Mouse (Mus musculus) midbrain, embryonic 15.5 days (tissue): ENCODE measurements around the gene Slc25a28. TPM values are rescaled to one million over a fixed set of nuclear protein-coding genes. Genes with fewer than 3 reads are reported as not detected.

Experiments
- ATAC-seq: fragments of 200-750 bp; cut with Nextera tagmentation; replicated peaks from 2 replicates; pipeline ENCODE4 v1.8.0; 2017; ENCODE audit warnings: moderate TSS enrichment
- H3K27ac ChIP-seq: fragments of 300-500 bp; sonication (generic); 2 replicates; pipeline ENCODE4 v1.5.1; 2015; ENCODE audit warnings: mild to moderate bottlenecking, inconsistent platforms
- H3K27me3 ChIP-seq: fragments of 300-500 bp; sonication (generic); replicated peaks from 2 replicates; pipeline ENCODE4 v1.6.1; 2015; ENCODE audit warnings: inconsistent platforms
- H3K36me3 ChIP-seq: fragments of 300-500 bp; sonication (generic); replicated peaks from 2 replicates; pipeline ENCODE4 v1.6.1; 2015; ENCODE audit warnings: inconsistent platforms
- H3K4me1 ChIP-seq: fragments of 300-500 bp; sonication (generic); 2 replicates; pipeline ENCODE4 v1.6.1; 2015; ENCODE audit warnings: inconsistent platforms
- H3K4me2 ChIP-seq: fragments of 300-500 bp; sonication (generic); 2 replicates; pipeline ENCODE4 v1.6.1; 2015; ENCODE audit warnings: inconsistent platforms, mild to moderate bottlenecking, moderate library complexity
- H3K4me3 ChIP-seq: fragments of 300-500 bp; sonication (generic); 2 replicates; pipeline ENCODE4 v1.5.1; 2015; ENCODE audit warnings: mild to moderate bottlenecking, inconsistent platforms
- H3K9ac ChIP-seq: fragments of 300-500 bp; sonication (generic); 2 replicates; pipeline ENCODE4 v1.6.1; 2015; ENCODE audit warnings: mild to moderate bottlenecking, inconsistent platforms
- H3K9me3 ChIP-seq: fragments of 300-500 bp; sonication (generic); 2 replicates; pipeline ENCODE4 v1.6.1; 2016; ENCODE audit warnings: inconsistent platforms
- WGBS: fragments of 180-500 bp; shearing (Covaris S2); methylation state at CpG from one replicate; pipeline ENCODE4 v1.1.7; 2015; ENCODE audit warnings: mixed read lengths; 5-methylcytosine and 5-hydroxymethylcytosine counted together
- polyA plus RNA-seq: library from polyadenylated mRNA; unstranded; fragments of >200 nt; fragmentation: Nextera tagmentation; extraction: Ambion mirVana; gene quantifications from 2 replicates; pipeline ENCODE4 v1.2.1, GENCODE M21; 2015

The Slc25a28 gene
- polyA plus RNA-seq, 1 experiment from 2014 or later, result 14.4 TPM

DNA sequence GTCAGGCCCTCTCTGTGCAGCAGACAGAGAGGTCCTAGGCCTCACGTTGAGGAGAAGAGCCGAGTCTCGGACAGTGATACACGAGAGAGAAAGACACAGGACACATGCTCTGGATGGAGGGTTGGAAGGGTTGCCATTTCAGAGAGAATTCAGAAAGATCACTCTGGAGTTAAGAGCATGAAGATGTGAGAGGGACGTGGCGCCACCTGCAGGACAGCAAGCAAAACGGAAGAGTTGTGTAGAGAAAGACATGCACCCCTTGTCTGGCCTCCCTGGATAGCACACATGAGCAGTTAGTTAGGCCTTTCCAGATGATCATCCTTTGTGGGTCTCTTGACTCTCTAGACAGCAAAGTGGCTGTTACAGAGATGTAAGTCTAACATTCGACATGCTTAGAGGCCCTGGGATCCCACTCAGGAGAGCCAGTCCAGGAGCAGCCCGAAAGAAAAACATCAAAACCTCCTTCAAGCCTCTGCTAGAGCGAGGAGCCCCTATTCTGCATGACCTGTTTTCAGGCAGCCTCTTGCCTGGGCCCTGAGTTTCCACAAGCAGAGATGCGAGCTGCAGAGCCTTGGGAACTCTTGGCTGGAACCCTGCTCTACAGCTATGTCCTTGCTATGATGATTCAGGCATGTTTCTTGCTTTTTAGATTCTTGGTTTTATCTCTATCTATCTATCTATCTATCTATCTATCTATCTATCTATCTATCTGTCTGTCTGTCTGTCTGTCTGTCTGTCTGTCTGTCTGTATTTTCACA, 18.8 kb downstream of the Slc25a28 start:
- no peaks in the 10 kb centered on the region for H3K9me3 ChIP-seq
- 42% methylated on average over 11 of the region's 11 CpGs for WGBS
- 0 out of 2 replicates have a peak, but pooled peaks have one; percentile 14 for ATAC-seq

DNA sequence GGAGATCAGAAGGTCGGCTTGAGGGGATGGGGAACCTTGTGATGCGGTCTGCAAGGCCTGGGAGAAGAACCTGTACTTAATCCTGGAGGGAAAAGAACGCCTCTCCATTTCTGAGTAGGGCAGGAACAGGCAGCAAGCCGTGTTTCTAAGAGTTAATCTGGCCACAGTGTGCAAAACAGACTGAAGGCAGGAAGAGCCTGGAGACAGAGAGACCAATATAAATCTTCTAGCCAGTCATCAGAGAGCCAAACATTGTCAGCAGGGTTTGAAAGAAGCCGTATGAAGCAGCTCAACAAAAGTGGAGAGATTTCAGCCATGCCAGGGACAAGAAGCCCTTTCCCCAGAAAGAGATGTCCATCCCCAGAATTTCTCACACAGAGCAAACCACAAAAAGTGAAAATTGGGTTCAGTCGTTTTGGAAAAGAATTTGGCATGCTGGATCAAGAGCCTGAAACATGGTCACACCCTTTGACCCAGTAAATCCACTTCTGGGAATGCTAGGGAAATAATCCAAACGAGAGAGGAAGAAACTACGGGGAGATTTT, 23.4 kb downstream of the Slc25a28 start:
- no peaks in the 10 kb centered on the region for H3K27me3 ChIP-seq
- H3K27ac ChIP-seq, result no peak overlapping the region
- H3K36me3 ChIP-seq, result no peaks in the 10 kb centered on the region
- H3K4me1 ChIP-seq, result no peaks in the 10 kb centered on the region
- no peak overlapping the region for H3K4me3 ChIP-seq
- H3K9ac ChIP-seq, result no peak overlapping the region
- WGBS, result 64% methylated on average over 8 of the region's 8 CpGs
- H3K9me3 ChIP-seq, result no peaks in the 10 kb centered on the region
- ATAC-seq, result no peak
- no peak overlapping the region for H3K4me2 ChIP-seq

More for the DNA sequence above, 18.8 kb downstream of the Slc25a28 start:
- H3K4me1 ChIP-seq, result no peaks in the 10 kb centered on the region
- H3K27ac ChIP-seq, result no peak overlapping the region
- no peak overlapping the region for H3K4me2 ChIP-seq
- no peaks in the 10 kb centered on the region for H3K36me3 ChIP-seq
- no peak overlapping the region for H3K4me3 ChIP-seq
- H3K9ac ChIP-seq, result no peak overlapping the region
- no peaks in the 10 kb centered on the region for H3K27me3 ChIP-seq

DNA sequence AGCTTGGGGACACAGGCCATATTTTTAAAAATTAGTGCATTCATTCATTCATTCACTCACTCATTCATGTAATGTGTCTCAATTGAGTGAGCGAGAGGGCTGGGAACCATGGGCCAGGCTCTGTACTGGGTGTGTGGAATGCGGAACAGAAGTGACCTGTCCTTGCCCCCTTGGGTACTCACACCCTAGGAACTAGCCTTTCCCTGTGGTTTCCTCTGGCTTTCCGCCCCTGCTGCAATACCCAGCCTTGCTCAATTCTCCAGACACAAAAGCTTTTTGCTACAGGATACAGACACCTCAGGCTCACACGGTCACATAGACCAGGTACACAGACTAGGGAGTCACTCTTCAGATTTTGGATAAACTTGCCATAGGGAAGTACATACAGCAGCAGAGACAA, 26.3 kb downstream of the Slc25a28 start:
- Histone ChIP-seq H3K36me3 (no peaks in the 10 kb centered on the region), H3K9me3 (no peaks in the 10 kb centered on the region), H3K4me2 (no peak overlapping the region), H3K27ac (no peak overlapping the region), H3K4me3 (no peak overlapping the region), H3K9ac (no peak overlapping the region), H3K27me3 (no peaks in the 10 kb centered on the region), H3K4me1 (no peaks in the 10 kb centered on the region)
- ATAC-seq, result no peak
- 90% methylated on average over 4 of the region's 4 CpGs for WGBS

DNA sequence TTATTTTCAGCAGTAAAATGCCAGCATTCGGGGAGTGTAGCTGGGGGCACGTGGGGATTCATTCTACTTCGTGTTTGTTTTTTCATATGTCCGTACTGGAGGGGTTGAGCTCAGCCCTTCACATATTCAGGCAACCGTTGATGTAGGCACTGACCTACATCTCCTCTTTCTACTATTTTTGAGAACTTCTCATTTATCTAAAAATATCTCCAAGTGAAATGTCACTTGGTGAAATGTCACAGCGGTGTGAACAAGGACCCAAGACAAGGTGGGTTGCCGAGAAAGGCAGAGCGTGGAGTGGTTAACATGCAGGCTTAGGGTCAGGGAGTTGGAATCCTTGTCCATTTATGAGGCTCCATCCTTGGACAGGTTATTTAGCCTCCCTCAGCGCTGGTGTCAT, 27.4 kb downstream of the Slc25a28 start:
- H3K9ac ChIP-seq, result no peak overlapping the region
- H3K9me3 ChIP-seq, result no peaks in the 10 kb centered on the region
- H3K27ac ChIP-seq, result no peak overlapping the region
- no peak overlapping the region for H3K4me3 ChIP-seq
- no peaks in the 10 kb centered on the region for H3K36me3 ChIP-seq
- H3K4me2 ChIP-seq, result no peak overlapping the region
- WGBS, result 91% methylated on average over 9 of the region's 9 CpGs
- no peaks in the 10 kb centered on the region for H3K27me3 ChIP-seq
- H3K4me1 ChIP-seq, result no peaks in the 10 kb centered on the region
- ATAC-seq, result no peak

DNA sequence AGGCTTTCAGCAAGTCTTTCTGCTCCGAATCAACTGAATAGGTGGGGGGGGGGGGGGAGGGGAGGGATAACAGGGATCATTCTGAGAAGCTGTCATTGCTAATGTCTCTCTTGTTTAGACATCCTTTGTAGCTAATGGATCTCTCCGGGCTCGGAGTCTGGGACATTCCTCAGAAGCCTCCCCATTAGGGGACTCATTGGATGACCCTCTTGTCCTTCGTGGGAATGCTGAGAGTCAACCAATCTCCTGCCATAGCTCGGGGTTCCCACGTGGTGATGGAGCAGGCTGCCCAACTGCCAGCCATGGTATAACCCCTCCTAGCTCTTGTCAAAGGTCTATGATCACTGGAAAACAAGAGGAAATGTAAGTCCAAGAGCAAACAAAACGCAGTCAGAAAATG, 27.8 kb downstream of the Slc25a28 start:
- no peaks in the 10 kb centered on the region for H3K9me3 ChIP-seq
- no peak overlapping the region for H3K9ac ChIP-seq
- no peaks in the 10 kb centered on the region for H3K36me3 ChIP-seq
- no peak overlapping the region for H3K4me2 ChIP-seq
- no peak overlapping the region for H3K4me3 ChIP-seq
- no peak overlapping the region for H3K27ac ChIP-seq
- H3K4me1 ChIP-seq, result no peaks in the 10 kb centered on the region
- H3K27me3 ChIP-seq, result no peaks in the 10 kb centered on the region
- ATAC-seq, result no peak
- 65% methylated on average over 7 of the region's 7 CpGs for WGBS

DNA sequence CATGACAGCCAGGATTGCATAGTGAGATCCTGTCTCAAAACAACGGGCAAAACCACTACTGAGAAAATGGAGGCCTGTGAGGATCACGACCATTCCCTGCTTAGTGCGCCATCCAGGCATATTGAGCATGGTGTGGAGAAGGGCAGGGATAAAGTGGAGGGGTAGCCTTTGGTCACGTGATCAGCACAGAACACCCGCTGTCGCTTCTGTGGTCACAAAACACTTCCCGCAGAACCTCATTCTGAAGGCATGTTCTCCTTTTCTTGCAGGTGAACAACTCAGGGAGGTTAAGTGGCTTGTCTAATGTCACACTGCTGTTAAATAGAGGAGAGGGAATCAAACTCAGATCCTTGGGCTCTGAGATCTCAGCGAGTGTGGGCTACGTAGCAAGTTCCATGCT, 29.2 kb downstream of the Slc25a28 start:
- H3K27me3 ChIP-seq, result no peaks in the 10 kb centered on the region
- H3K9me3 ChIP-seq, result no peaks in the 10 kb centered on the region
- 93% methylated on average over 9 of the region's 9 CpGs for WGBS
- no peak overlapping the region for H3K4me3 ChIP-seq
- H3K4me1 ChIP-seq, result no peaks in the 10 kb centered on the region
- H3K9ac ChIP-seq, result no peak overlapping the region
- H3K27ac ChIP-seq, result no peak overlapping the region
- H3K4me2 ChIP-seq, result no peak overlapping the region
- no peak for ATAC-seq
- no peaks in the 10 kb centered on the region for H3K36me3 ChIP-seq

DNA sequence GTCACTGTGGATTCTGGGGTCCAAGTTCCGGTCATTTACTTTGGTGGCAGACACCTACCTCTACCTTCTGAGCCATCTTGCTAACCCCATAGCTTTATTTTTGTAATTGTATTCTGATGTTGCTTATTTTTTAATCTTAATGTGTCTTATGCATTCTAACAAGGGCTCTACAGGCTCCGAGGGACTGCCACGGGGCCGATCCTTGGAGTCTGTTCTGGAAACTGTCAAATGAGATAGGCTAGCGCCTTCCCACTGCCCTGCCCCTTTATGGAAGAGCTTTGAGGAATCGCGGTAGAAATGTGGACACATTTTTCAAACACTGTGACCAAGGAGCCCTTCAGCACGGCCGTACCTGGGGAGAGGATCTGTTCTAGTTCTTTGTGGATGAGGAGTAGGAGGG, 31.8 kb downstream of the Slc25a28 start:
- no peaks in the 10 kb centered on the region for H3K36me3 ChIP-seq
- H3K4me3 ChIP-seq, result no peak overlapping the region
- no peak overlapping the region for H3K9ac ChIP-seq
- ATAC-seq, result no peak
- no peak overlapping the region for H3K4me2 ChIP-seq
- H3K9me3 ChIP-seq, result no peaks in the 10 kb centered on the region
- no peaks in the 10 kb centered on the region for H3K27me3 ChIP-seq
- H3K4me1 ChIP-seq, result no peaks in the 10 kb centered on the region
- H3K27ac ChIP-seq, result no peak overlapping the region
- WGBS, result 90% methylated on average over 9 of the region's 9 CpGs

DNA sequence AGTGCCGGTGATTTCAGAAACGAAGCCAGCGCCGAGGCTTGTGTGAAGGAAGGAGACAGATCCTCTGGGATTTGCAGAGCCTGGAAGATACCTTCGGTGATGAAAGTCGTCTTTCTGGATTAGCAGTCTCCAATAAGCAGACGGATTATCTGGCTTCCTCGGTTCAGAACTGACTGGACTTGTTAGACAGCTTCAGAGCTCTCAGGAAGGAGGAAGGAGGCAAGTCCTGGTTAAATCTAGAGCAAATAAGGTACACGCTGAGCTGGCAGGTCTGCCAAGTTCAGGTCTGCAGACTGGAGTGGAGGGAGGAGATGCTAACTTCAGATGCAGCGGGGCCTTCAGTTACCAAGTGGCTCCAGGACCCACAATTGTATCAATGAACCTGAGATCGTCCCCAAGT, 32.8 kb downstream of the Slc25a28 start:
- Histone ChIP-seq H3K4me2 (no peak overlapping the region), H3K4me3 (no peak overlapping the region), H3K36me3 (no peaks in the 10 kb centered on the region), H3K4me1 (no peaks in the 10 kb centered on the region), H3K27ac (no peak overlapping the region), H3K9me3 (no peaks in the 10 kb centered on the region), H3K9ac (no peak overlapping the region), H3K27me3 (no peaks in the 10 kb centered on the region)
- WGBS, result 62% methylated on average over 11 of the region's 11 CpGs
- ATAC-seq, result no peak

DNA sequence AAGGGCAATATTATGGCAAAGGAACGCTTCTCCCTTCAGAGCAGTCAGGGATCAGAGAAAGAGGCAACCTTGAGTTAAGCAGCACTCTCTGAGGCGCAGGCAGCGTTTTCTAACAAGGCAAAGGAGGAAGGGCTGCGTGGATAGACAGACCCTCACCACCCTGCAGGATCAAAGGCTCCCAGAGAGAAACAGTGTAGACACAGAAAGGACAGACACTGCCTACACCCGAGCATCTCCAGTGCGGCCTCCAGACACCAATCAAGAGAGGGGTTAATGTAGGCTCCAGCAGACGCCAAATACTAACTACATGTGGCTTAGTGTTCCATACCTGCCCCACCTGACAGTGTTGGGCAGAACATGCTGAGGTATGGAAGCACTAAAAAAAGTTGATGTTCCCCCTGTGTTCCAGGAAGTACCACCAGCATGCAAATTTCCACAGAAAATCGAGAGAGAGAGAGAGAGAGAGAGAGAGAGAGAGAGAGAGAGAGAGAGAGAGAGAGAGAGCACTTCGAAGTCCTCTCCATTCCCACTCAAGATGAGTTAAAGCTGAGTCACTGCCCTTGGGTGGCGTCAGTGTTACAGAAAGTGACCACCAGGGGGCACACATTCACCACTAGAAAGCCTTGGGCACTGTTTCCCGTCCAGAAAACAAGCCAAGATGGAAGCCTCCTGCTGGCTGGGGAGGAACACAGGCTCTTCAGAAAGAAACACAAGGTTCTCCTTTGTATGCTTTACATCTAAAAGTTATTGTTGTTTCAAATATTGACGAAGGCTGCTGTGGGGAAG, 44.0 kb downstream of the Slc25a28 start:
- ATAC-seq, result no peak
- WGBS, result 30% methylated on average over 12 of the region's 12 CpGs
- H3K9ac ChIP-seq, result no peak overlapping the region
- H3K4me3 ChIP-seq, result no peak overlapping the region
- H3K36me3 ChIP-seq, result no peaks in the 10 kb centered on the region
- no peaks in the 10 kb centered on the region for H3K27me3 ChIP-seq
- H3K4me2 ChIP-seq, result no peak overlapping the region
- H3K27ac ChIP-seq, result no peak overlapping the region
- no peaks in the 10 kb centered on the region for H3K9me3 ChIP-seq
- no peaks in the 10 kb centered on the region for H3K4me1 ChIP-seq

DNA sequence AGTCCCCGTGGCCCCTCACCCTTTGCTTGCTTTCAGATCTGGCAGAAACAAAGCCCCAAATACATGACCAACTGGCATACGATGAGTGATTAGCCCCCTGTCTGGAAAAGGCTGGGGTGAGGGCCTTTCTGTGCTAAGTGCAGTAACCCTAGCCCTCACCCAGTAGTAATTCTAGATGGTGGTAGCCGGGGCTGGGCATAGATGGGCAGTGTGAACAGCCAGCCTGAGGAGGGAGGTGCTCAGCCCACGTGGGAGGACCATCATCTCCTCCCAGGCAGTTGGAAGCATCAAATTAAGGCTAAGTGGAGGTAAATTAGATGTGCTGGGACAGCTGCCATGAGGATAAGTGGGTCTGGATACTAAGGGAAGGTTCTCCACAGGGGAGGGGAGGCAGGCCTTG, 45.6 kb downstream of the Slc25a28 start:
- peaks cover 4% of the 10 kb centered on the region; the same call in 1 of the 2 replicates for H3K27me3 ChIP-seq
- H3K4me1 ChIP-seq, result no peaks in the 10 kb centered on the region
- H3K4me2 ChIP-seq, result no peak overlapping the region
- no peak overlapping the region for H3K9ac ChIP-seq
- whole genome bisulfite sequencing, result 48% methylated on average over 4 of the region's 4 CpGs
- no peak for ATAC-seq
- no peaks in the 10 kb centered on the region for H3K36me3 ChIP-seq
- no peak overlapping the region for H3K27ac ChIP-seq
- no peaks in the 10 kb centered on the region for H3K9me3 ChIP-seq
- no peak overlapping the region for H3K4me3 ChIP-seq

DNA sequence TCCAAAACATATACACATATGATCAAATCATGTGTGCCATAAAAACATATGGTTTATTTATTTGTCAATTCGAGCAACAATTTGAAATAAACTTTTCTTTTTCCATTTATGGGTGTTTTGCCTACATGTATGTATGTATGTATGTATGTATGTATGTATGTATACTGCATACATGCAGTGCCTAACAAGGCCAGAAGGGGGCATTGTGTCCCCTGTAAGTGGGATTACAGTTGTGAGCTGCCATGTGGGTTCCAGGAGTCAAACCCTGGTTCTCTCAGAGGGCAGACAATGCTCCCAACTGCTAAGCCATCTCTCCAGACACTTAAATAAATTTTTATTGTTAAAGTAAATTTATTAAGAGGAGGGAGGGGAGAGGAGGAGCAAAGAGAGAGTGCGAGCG, 47.3 kb downstream of the Slc25a28 start:
- H3K36me3 ChIP-seq, result no peaks in the 10 kb centered on the region
- H3K27ac ChIP-seq, result no peak overlapping the region
- WGBS, result 90% methylated on average over 3 of the region's 3 CpGs
- H3K9ac ChIP-seq, result no peak overlapping the region
- H3K4me1 ChIP-seq, result no peaks in the 10 kb centered on the region
- no peak for ATAC-seq
- no peaks in the 10 kb centered on the region for H3K9me3 ChIP-seq
- no peak overlapping the region for H3K4me3 ChIP-seq
- H3K4me2 ChIP-seq, result no peak overlapping the region
- H3K27me3 ChIP-seq, result peaks cover 21% of the 10 kb centered on the region

DNA sequence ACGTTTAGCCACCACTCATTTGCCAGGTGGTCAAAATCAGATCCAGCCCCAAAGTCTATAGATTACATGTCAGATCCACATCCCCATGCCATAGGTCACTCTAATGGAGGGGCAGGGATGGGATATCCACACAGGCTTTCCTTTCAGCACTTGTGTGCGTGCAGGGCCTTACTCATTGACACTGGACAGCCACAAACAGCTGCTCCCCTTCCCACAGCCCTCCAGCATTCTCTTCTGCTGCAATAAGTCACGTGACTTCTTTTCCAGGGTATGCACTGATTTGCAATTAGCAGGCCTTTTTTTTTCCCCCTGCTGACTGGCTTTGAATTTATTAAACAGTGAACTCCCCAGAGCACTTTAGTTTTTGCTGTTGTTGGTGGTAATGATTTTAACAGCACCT, 48.5 kb downstream of the Slc25a28 start:
- Histone ChIP-seq H3K27me3 (peaks cover 32% of the 10 kb centered on the region), H3K27ac (no peak overlapping the region), H3K4me3 (no peak overlapping the region), H3K9me3 (no peaks in the 10 kb centered on the region), H3K36me3 (no peaks in the 10 kb centered on the region), H3K4me1 (no peaks in the 10 kb centered on the region), H3K9ac (no peak overlapping the region), H3K4me2 (no peak overlapping the region)
- WGBS, result 18% methylated on average over 3 of the region's 3 CpGs
- ATAC-seq, result no peak
